Mouse (Mus musculus): ENCODE results near the gene Slc25a51.

DNA sequence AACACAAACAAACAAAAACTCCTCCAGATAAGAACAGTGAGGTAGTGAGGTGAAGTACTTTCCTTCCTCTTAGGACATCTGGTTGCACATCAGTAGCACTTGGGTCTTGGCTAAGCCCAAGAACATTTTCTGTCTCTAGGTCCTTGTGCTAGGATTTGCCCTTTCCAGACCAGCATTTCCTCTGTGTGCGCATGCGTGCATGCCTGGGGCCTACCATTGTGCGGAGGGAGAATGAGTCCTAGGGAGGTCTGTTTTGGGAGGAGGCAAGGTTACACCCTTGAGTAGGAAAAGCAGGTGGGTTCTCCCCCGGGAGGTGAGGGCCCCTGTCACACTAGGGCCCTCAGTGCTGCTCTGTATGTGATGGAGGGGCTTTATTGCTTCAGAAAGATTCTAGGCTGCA lies 10.5 kb upstream of the Slc25a51 start:
- no peak for TF ChIP-seq MAX (IDR thresholded peaks at IDR 0.05; ENCODE audit: low read length)
- no peak for TF ChIP-seq POLR2AphosphoS2 (IDR thresholded peaks at IDR 0.05; ENCODE audit: low read length)
- TF ChIP-seq POLR2A (IDR thresholded peaks at IDR 0.05; ENCODE audit: control insufficient read depth in 1 of 2, insufficient read depth in 1 of 2, low read depth in 1 of 2, low read length in 2 of 2, poor library complexity in 1 of 2) = no peak
- TF ChIP-seq POLR2AphosphoS5 (IDR thresholded peaks at IDR 0.05; ENCODE audit: borderline replicate concordance, low read depth, low read length) = no peak
- TF ChIP-seq E2F4 (IDR thresholded peaks at IDR 0.05; ENCODE audit: borderline replicate concordance, low read depth, low read length) = no peak
- TF ChIP-seq RAD21 (IDR thresholded peaks at IDR 0.05; ENCODE audit: low read depth, low read length) = no peak

All from MEL (cell line).